17 mouse cellular contexts compared by ENCODE assay signal in the genomic region with DNA sequence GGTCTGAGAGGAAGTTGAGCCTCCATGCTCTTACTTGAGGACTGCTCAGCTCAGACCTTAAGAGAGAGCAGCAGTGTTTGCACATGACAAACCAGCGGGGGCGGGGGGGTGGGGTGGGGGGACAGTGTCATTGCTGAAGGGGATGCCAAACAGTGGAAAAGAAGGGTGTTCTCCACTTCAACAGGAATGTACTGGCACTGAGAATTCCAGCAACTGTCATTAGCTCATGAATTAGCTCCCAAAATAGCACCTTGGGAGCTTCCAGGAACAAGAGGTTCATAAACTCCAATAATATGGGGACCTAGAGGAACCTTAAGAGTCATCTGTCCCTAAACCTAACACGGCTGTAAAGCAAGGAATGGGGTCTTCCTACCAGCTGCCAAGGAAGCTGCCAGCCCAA.
DNase-seq lines count a peak whose midpoint lies in the region; ATAC-seq and TF ChIP-seq lines count a peak whose summit lies in the region.
"Had no signal": no experiment of that assay in that cellular context is flagged by ENCODE, and none has a peak within 500 bp of the region (broad histone marks: within the 10 kb centered on the region; RNA-seq: fewer than 3 reads in every experiment).

No protein-coding gene starts in this region.

- no peak; the same call in 1 of the 2 replicates for ATAC-seq in heart, embryonic 16.5 days (replicated peaks; ENCODE audit: extremely low read depth, insufficient read depth, low FRiP score)
- ATAC-seq in midbrain, embryonic 16.5 days, result no peak
- ATAC-seq: forebrain, postnatal 0 days; liver, postnatal 0 days; midbrain, embryonic 15.5 days had no signal

- H3ac ChIP-seq in myocyte (ENCODE audit: control insufficient read depth, insufficient read length), result no peak overlapping the region

- no peak overlapping the region for H3K9ac ChIP-seq in heart, adult 2 months (ENCODE audit: low read depth, low read length)
- no peak overlapping the region for H3K9ac ChIP-seq in heart, embryonic 16.5 days (ENCODE audit: low read length)
- no peak overlapping the region for H3K9ac ChIP-seq in midbrain, embryonic 16.5 days (ENCODE audit: low read depth, low read length)
- H3K9ac ChIP-seq: embryonic facial prominence, embryonic 13.5 days; forebrain, postnatal 0 days; liver, postnatal 0 days; midbrain, embryonic 15.5 days had no signal

- WGBS in heart, adult 2 months, result 60% methylated on average over 3 of the region's 3 CpGs
- 54% methylated on average over 3 of the region's 3 CpGs for WGBS in heart, embryonic 16.5 days
- WGBS in midbrain, embryonic 16.5 days, result 83% methylated on average over 3 of the region's 3 CpGs

- TF ChIP-seq EP300 in heart, adult 2 months (IDR thresholded peaks at IDR 0.05; ENCODE audit: insufficient read depth, low read depth, low read length), result no peak

- H3K79me2 ChIP-seq in heart, adult 2 months (replicated peaks; ENCODE audit: control insufficient read depth, insufficient read depth, low read length), result no peaks in the 10 kb centered on the region
- no peaks in the 10 kb centered on the region for H3K79me2 ChIP-seq in myocyte (ENCODE audit: control insufficient read depth, insufficient read depth)

- peaks cover 5% of the 10 kb centered on the region for H3K4me1 ChIP-seq in heart, adult 2 months (ENCODE audit: control insufficient read depth, insufficient read depth, low read length)
- peaks cover 11% of the 10 kb centered on the region for H3K4me1 ChIP-seq in embryonic fibroblast, embryonic 13.5 days (ENCODE audit: control insufficient read depth, insufficient read depth, low read length)
- peaks cover 12% of the 10 kb centered on the region for H3K4me1 ChIP-seq in heart, embryonic 16.5 days (ENCODE audit: control insufficient read depth, insufficient read depth, low read length)
- no peaks in the 10 kb centered on the region for H3K4me1 ChIP-seq in midbrain, embryonic 16.5 days (ENCODE audit: control insufficient read depth, insufficient read depth, low read length)
- H3K4me1 ChIP-seq: midbrain, embryonic 15.5 days had no signal

- DNase-seq in heart, adult 2 months, result no peak
- DNase-seq in heart, postnatal 14 days, result no peak
- DNase-seq in kidney, postnatal 36 days, result no peak
- DNase-seq in thymus, postnatal 4 days, result no peak
- DNase-seq: adrenal gland, adult 8-10 months; forebrain, postnatal 0 days; kidney, adult 9 months; kidney, postnatal 25 days; liver, postnatal 0 days; lung, postnatal 10 days; retina, postnatal 1 day had no signal

- no peak for TF ChIP-seq CTCF in heart, adult 2 months (IDR thresholded peaks at IDR 0.05)
- TF ChIP-seq CTCF in embryonic fibroblast, embryonic 13.5 days (IDR thresholded peaks at IDR 0.05; ENCODE audit: borderline replicate concordance, insufficient read depth, low read length), result no peak

- no peak for TF ChIP-seq POLR2A in heart, adult 2 months (IDR thresholded peaks at IDR 0.05; ENCODE audit: insufficient read depth, low read depth, low read length)
- TF ChIP-seq POLR2A in embryonic fibroblast, embryonic 13.5 days (IDR thresholded peaks at IDR 0.05; ENCODE audit: low read depth, low read length), result no peak
- TF ChIP-seq POLR2A in myocyte (IDR thresholded peaks at IDR 0.05; ENCODE audit: insufficient read length, low read depth), result no peak

- no peaks in the 10 kb centered on the region for H3K27me3 ChIP-seq in heart, adult 2 months (ENCODE audit: control insufficient read depth, insufficient read depth, low read length)
- no peaks in the 10 kb centered on the region for H3K27me3 ChIP-seq in heart, embryonic 16.5 days (ENCODE audit: control insufficient read depth, insufficient read depth, low read length)
- H3K27me3 ChIP-seq in myocyte (ENCODE audit: control insufficient read depth, insufficient read depth, insufficient read length), result no peaks in the 10 kb centered on the region
- H3K27me3 ChIP-seq in midbrain, embryonic 16.5 days (ENCODE audit: control insufficient read depth, insufficient read depth, low read depth, low read length), result no peaks in the 10 kb centered on the region
- H3K27me3 ChIP-seq: embryonic facial prominence, embryonic 13.5 days; midbrain, embryonic 15.5 days had no signal

- H3K4me3 ChIP-seq in heart, adult 2 months, result no peak overlapping the region
- H3K4me3 ChIP-seq in embryonic fibroblast, embryonic 13.5 days (ENCODE audit: insufficient read depth, low read length), result no peak overlapping the region
- H3K4me3 ChIP-seq in heart, embryonic 16.5 days (ENCODE audit: low read length), result no peak overlapping the region
- H3K4me3 ChIP-seq in myocyte, result no peak overlapping the region
- no peak overlapping the region for H3K4me3 ChIP-seq in midbrain, embryonic 16.5 days (ENCODE audit: low read depth, low read length)
- H3K4me3 ChIP-seq: embryonic facial prominence, embryonic 13.5 days; midbrain, embryonic 15.5 days had no signal

- no peaks in the 10 kb centered on the region for H3K9me3 ChIP-seq in heart, embryonic 16.5 days (replicated peaks; ENCODE audit: control insufficient read depth, low read length)
- no peaks in the 10 kb centered on the region for H3K9me3 ChIP-seq in midbrain, embryonic 16.5 days (replicated peaks; ENCODE audit: control insufficient read depth, low read length, poor library complexity, severe bottlenecking)
- H3K9me3 ChIP-seq: embryonic facial prominence, embryonic 13.5 days; midbrain, embryonic 15.5 days had no signal

- H3K4me2 ChIP-seq in heart, embryonic 16.5 days (ENCODE audit: low read depth, low read length), result no peak overlapping the region
- peak overlapping the region; percentile 59 for H3K4me2 ChIP-seq in myocyte (ENCODE audit: low read depth)
- H3K4me2 ChIP-seq in midbrain, embryonic 16.5 days (ENCODE audit: low read length), result no peak overlapping the region
- H3K4me2 ChIP-seq: embryonic facial prominence, embryonic 13.5 days; midbrain, embryonic 15.5 days had no signal

- no peaks in the 10 kb centered on the region; the same call in 1 of the 2 replicates for H3K36me3 ChIP-seq in heart, adult 2 months (ENCODE audit: control insufficient read depth, insufficient read depth, low read length)
- no peaks in the 10 kb centered on the region for H3K36me3 ChIP-seq in heart, embryonic 16.5 days (ENCODE audit: control insufficient read depth, insufficient read depth)
- no peaks in the 10 kb centered on the region for H3K36me3 ChIP-seq in myocyte (ENCODE audit: control insufficient read depth, insufficient read depth)
- no peaks in the 10 kb centered on the region for H3K36me3 ChIP-seq in midbrain, embryonic 16.5 days (ENCODE audit: control insufficient read depth, insufficient read depth, low read length)
- H3K36me3 ChIP-seq: embryonic facial prominence, embryonic 13.5 days; midbrain, embryonic 15.5 days had no signal

- peak overlapping the region; percentile 19; the same call in 1 of the 2 replicates for H3K27ac ChIP-seq in heart, adult 2 months
- H3K27ac ChIP-seq in embryonic fibroblast, embryonic 13.5 days (ENCODE audit: insufficient read depth, low read length), result peak overlapping the region; percentile 65
- peak overlapping the region; percentile 55 for H3K27ac ChIP-seq in heart, embryonic 16.5 days (ENCODE audit: low read length)
- H3K27ac ChIP-seq in midbrain, embryonic 16.5 days (ENCODE audit: low read length), result no peak overlapping the region
- H3K27ac ChIP-seq: midbrain, embryonic 15.5 days had no signal

- intact Hi-C loops in heart, adult 2 months (cut with DNase I), result no loop called here
- intact Hi-C loops in heart, postnatal 14 days (cut with DNase I), result no loop called here

TF ChIP-seq in myocyte, 11 proteins besides CTCF, POLR2A, EP300 and RAD21:
- TF ChIP-seq USF1 (IDR thresholded peaks at IDR 0.05; ENCODE audit: low read depth) (no peak), MYOD1 (IDR thresholded peaks at IDR 0.05; ENCODE audit: control insufficient read depth in 1 of 3, insufficient read length in 2 of 3, low read depth in 2 of 3) (no peak), CEBPB (IDR thresholded peaks at IDR 0.05; ENCODE audit: insufficient read depth, poor library complexity, severe bottlenecking) (no peak), TCF12 (IDR thresholded peaks at IDR 0.05; ENCODE audit: insufficient read depth, poor library complexity, severe bottlenecking) (no peak), MAX (IDR thresholded peaks at IDR 0.05; ENCODE audit: low read depth) (no peak)
